Mouse (Mus musculus) bone marrow, adult 2 months (tissue): ENCODE results near the gene Clba1. TPM values are rescaled to one million over a fixed set of nuclear protein-coding genes. Genes with fewer than 3 reads are reported as not detected.

ENCODE experiments used
- H3K27ac ChIP-seq: fragments of 200-500 bp; 2 replicates; pipeline ENCODE4 v1.5.1; 2012; ENCODE audit warnings: low read depth, mild to moderate bottlenecking, control low read depth, inconsistent platforms, low read length; ENCODE audit not compliant: control insufficient read depth, poor library complexity, insufficient read depth
- H3K4me1 ChIP-seq: fragments of 200-500 bp; 2 replicates; pipeline ENCODE4 v1.6.1; 2011; ENCODE audit warnings: low read length; ENCODE audit not compliant: control insufficient read depth, insufficient read depth
- H3K4me3 ChIP-seq: fragments of 200-500 bp; replicated peaks from 2 replicates; pipeline ENCODE3; 2011; ENCODE audit warnings: mild to moderate bottlenecking, low read depth, low read length, control low read depth; ENCODE audit not compliant: control insufficient read depth
- CTCF ChIP-seq: fragments of 200-500 bp; IDR thresholded peaks from 2 replicates; pipeline ENCODE4 v1.5.1; 2011; ENCODE audit warnings: low read length, control low read depth; ENCODE audit not compliant: control insufficient read depth, insufficient read depth
- POLR2A ChIP-seq: fragments of 200-500 bp; IDR thresholded peaks from 2 replicates; pipeline ENCODE4 v1.6.1; 2011; ENCODE audit warnings: low read depth, mild to moderate bottlenecking, control low read depth, low read length, borderline replicate concordance; ENCODE audit not compliant: control insufficient read depth
- WGBS: fragments of 180-500 bp; shearing (Covaris S2); methylation state at CpG from one replicate; pipeline ENCODE4 v1.1.7; 2018; 5-methylcytosine and 5-hydroxymethylcytosine counted together
- polyA plus RNA-seq: library from polyadenylated mRNA; stranded (reverse); fragments of >200 nt; gene quantifications from 2 replicates; pipeline ENCODE4 v1.2.4, GENCODE M21; 2011; ENCODE audit warnings: low replicate concordance; ENCODE audit not compliant: missing spikeins, insufficient read depth, insufficient read length

Gene Clba1
- polyA plus RNA-seq, 1 experiment, result 1.9 TPM

GRCm38 (mm10) chr12:112766586-112766985 lies 42.2 kb upstream of the Clba1 start:
- Histone ChIP-seq H3K4me1 (peaks cover 2% of the 10 kb centered on the region), H3K27ac (no peak overlapping the region), H3K4me3 (no peak overlapping the region)
- WGBS, result 83% methylated on average over 7 of the region's 7 CpGs
- TF ChIP-seq CTCF (no peak), POLR2A (no peak)

GRCm38 (mm10) chr12:112767036-112767890 lies 41.5 kb upstream of the Clba1 start:
- 89% methylated on average over 16 of the region's 16 CpGs for WGBS
- TF ChIP-seq CTCF (no peak), POLR2A (0 out of 2 replicates have a peak, but pooled peaks have one; percentile 8)
- Histone ChIP-seq H3K27ac (no peak overlapping the region), H3K4me3 (no peak overlapping the region), H3K4me1 (peaks cover 1% of the 10 kb centered on the region)

- no peak overlapping the region for H3K27ac ChIP-seq
- no peak for TF ChIP-seq POLR2A
- no peaks in the 10 kb centered on the region for H3K4me1 ChIP-seq
- no peak overlapping the region for H3K4me3 ChIP-seq
- WGBS, result 83% methylated on average over 8 of the region's 8 CpGs
These were observed 40.6 kb upstream of the Clba1 start for GRCm38 (mm10) chr12:112768166-112768565.

GRCm38 (mm10) chr12:112769031-112769430 lies 39.7 kb upstream of the Clba1 start:
- 73% methylated on average over 6 of the region's 6 CpGs for WGBS
- H3K4me1 ChIP-seq, result no peaks in the 10 kb centered on the region
- TF ChIP-seq CTCF, result no peak
- H3K27ac ChIP-seq, result no peak overlapping the region
- no peak overlapping the region for H3K4me3 ChIP-seq

GRCm38 (mm10) chr12:112769751-112770150 lies 39.0 kb upstream of the Clba1 start:
- Histone ChIP-seq H3K27ac (no peak overlapping the region), H3K4me1 (no peaks in the 10 kb centered on the region), H3K4me3 (no peak overlapping the region)
- no peak for TF ChIP-seq CTCF
- no peak for TF ChIP-seq POLR2A
- WGBS, result 91% methylated on average over 2 of the region's 2 CpGs

GRCm38 (mm10) chr12:112770396-112770795 lies 38.3 kb upstream of the Clba1 start:
- H3K27ac ChIP-seq, result no peak overlapping the region

GRCm38 (mm10) chr12:112772306-112772705 lies 36.4 kb upstream of the Clba1 start:
- Histone ChIP-seq H3K27ac (no peak overlapping the region), H3K4me1 (no peaks in the 10 kb centered on the region), H3K4me3 (no peak overlapping the region)
- 84% methylated on average over 14 of the region's 14 CpGs for WGBS
- TF ChIP-seq POLR2A (no peak), CTCF (no peak)

More at GRCm38 (mm10) chr12:112770396-112770795, 38.3 kb upstream of the Clba1 start:
- no peak for TF ChIP-seq CTCF
- no peak for TF ChIP-seq POLR2A
- Histone ChIP-seq H3K4me3 (no peak overlapping the region), H3K4me1 (no peaks in the 10 kb centered on the region)
- 70% methylated on average over 4 of the region's 4 CpGs for whole genome bisulfite sequencing

GRCm38 (mm10) chr12:112773366-112773765 lies 35.4 kb upstream of the Clba1 start:
- H3K4me3 ChIP-seq, result no peak overlapping the region
- 79% methylated on average over 9 of the region's 9 CpGs for WGBS
- no peaks in the 10 kb centered on the region for H3K4me1 ChIP-seq
- no peak for TF ChIP-seq CTCF
- TF ChIP-seq POLR2A, result no peak
- no peak overlapping the region for H3K27ac ChIP-seq
